Mouse (Mus musculus) neural tube, embryonic 13.5 days (tissue): Measurements from ENCODE around the gene Prl. TPM values are rescaled to one million over a fixed set of nuclear protein-coding genes. Genes with fewer than 3 reads are reported as not detected.
"Not testable (repeated sequence)": the region's sequence is repeated elsewhere in the genome, so short reads cannot be mapped to it uniquely, and the experiment has no call there.

Experiments used
- ATAC-seq: fragments of 200-750 bp; cut with Nextera tagmentation; 2 replicates; pipeline ENCODE4 v1.8.0; 2017; ENCODE audit warnings: low read depth, mild to moderate bottlenecking, moderate TSS enrichment, moderate library complexity
- H3K27ac ChIP-seq: fragments of 300-500 bp; sonication (generic); replicated peaks from 2 replicates; pipeline ENCODE4 v1.5.1; 2015; ENCODE audit warnings: moderate library complexity, mild to moderate bottlenecking, inconsistent platforms
- H3K27me3 ChIP-seq: fragments of 300-500 bp; sonication (generic); 2 replicates; pipeline ENCODE4 v1.6.1; 2015; ENCODE audit warnings: mild to moderate bottlenecking, inconsistent platforms
- H3K36me3 ChIP-seq: fragments of 300-500 bp; sonication (generic); 2 replicates; pipeline ENCODE4 v1.6.1; 2015; ENCODE audit warnings: mild to moderate bottlenecking, inconsistent platforms
- H3K4me1 ChIP-seq: fragments of 300-500 bp; sonication (generic); replicated peaks from 2 replicates; pipeline ENCODE4 v1.6.1; 2015; ENCODE audit warnings: inconsistent platforms
- H3K4me2 ChIP-seq: fragments of 300-500 bp; sonication (generic); 2 replicates; pipeline ENCODE4 v1.6.1; 2015; ENCODE audit warnings: inconsistent platforms, mild to moderate bottlenecking, moderate library complexity
- H3K4me3 ChIP-seq: fragments of 300-500 bp; sonication (generic); 2 replicates; pipeline ENCODE4 v1.5.1; 2015; ENCODE audit warnings: mild to moderate bottlenecking, inconsistent platforms
- H3K9ac ChIP-seq: fragments of 300-500 bp; sonication (generic); 2 replicates; pipeline ENCODE4 v1.6.1; 2015; ENCODE audit warnings: moderate library complexity, mild to moderate bottlenecking, inconsistent platforms
- H3K9me3 ChIP-seq: fragments of 300-500 bp; sonication (generic); 2 replicates; pipeline ENCODE4 v1.6.1; 2016; ENCODE audit warnings: inconsistent platforms
- WGBS: fragments of 180-500 bp; shearing (Covaris S2); methylation state at CpG from one replicate; pipeline ENCODE4 v1.1.7; 2015; 5-methylcytosine and 5-hydroxymethylcytosine counted together
- polyA plus RNA-seq: library from polyadenylated mRNA; unstranded; fragments of >200 nt; fragmentation: Nextera tagmentation; extraction: Ambion mirVana; gene quantifications from 2 replicates; pipeline ENCODE4 v1.2.1, GENCODE M21; 2015

Prl gene
- 0.22 TPM in 1 of 2 replicates, not detected in the other for polyA plus RNA-seq

DNA sequence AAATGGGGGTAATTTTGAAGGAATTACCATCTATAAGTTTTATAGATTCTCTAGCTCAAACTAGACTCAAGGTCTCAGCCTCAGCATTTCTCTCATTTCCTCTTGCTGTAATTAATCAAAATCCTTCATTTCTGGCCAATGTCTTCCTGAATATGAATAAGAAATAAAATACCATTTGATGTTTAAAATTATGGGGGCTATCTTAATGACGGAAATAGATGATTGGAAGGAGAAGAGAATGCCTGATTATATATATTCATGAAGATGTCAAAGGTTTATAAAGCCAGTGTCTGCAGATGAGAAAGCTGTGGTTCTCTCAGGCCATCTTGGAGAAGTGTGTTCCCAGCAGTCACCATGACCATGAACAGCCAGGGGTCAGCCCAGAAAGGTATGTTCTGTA lies at the start of gene Prl:
Gene Prl (plus strand): TSS at position 301 of the 400 bp plus-strand sequence.
- no peak within 1 kb of the TSS for H3K27ac ChIP-seq
- no peak within 1 kb of the TSS for H3K9ac ChIP-seq
- H3K9me3 ChIP-seq: no peaks in the 10 kb centered on the region
- no peaks in the 10 kb centered on the region for H3K4me1 ChIP-seq
- H3K27me3 ChIP-seq: no peaks in the 10 kb centered on the region
- H3K4me2 ChIP-seq: no peak within 1 kb of the TSS
- H3K36me3 ChIP-seq: no peaks in the 10 kb centered on the region
- ATAC-seq: no peak
- WGBS: 96% methylated on average over 1 of the region's 1 CpGs
- no peak within 1 kb of the TSS for H3K4me3 ChIP-seq

DNA sequence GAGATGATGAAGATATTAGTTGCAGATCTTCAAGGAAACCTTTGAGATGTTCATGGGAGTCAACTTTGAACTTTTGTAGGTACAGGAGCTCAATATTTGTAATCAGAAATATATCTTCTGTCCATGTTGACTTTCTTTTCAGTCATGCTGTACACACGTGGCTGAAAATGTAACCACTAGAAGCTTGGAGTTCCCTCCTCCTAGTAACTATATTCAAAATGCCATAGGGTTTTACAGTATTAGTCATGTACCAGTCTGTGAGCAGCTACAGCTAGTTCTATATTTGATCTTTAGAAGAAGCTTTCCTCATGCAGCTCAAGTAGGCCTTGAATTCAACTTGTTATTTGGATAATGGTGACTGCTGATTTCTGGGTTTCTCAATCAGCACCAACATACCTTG lies 30.8 kb upstream of the Prl start:
- H3K27ac ChIP-seq: no peak overlapping the region
- H3K4me3 ChIP-seq: no peak overlapping the region
- ATAC-seq: no peak
- H3K36me3 ChIP-seq: no peaks in the 10 kb centered on the region
- H3K9me3 ChIP-seq: no peaks in the 10 kb centered on the region
- H3K4me1 ChIP-seq: peaks cover 6% of the 10 kb centered on the region; the same call in 1 of the 2 replicates
- H3K4me2 ChIP-seq: no peak overlapping the region
- H3K27me3 ChIP-seq: no peaks in the 10 kb centered on the region
- 90% methylated on average over 1 of the region's 1 CpGs for WGBS
- no peak overlapping the region for H3K9ac ChIP-seq

DNA sequence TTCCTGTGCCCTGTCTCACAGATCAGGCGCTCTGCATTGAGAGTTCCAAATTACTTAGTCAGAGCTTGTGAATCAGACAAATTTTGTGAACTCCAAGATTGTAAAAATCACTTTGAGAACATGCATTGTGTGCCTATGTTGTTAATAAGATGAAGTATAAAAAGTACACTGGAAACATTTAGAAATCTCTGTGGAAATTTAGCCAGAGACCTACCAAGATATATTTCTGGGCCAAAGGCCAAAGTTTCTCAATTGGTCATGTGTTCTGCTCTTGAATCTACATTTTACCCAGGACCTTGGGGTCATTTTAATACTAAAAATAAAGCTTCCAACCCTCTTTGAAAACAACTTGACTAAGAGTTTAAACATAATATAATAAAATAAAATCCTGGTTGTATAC lies 30.0 kb upstream of the Prl start:
- no peaks in the 10 kb centered on the region for H3K9me3 ChIP-seq
- no peaks in the 10 kb centered on the region for H3K27me3 ChIP-seq
- no peak overlapping the region for H3K4me3 ChIP-seq
- no peak overlapping the region for H3K27ac ChIP-seq
- no peak overlapping the region for H3K9ac ChIP-seq
- H3K4me1 ChIP-seq: peaks cover 7% of the 10 kb centered on the region; the same call in 1 of the 2 replicates
- no peak overlapping the region for H3K4me2 ChIP-seq
- ATAC-seq: no peak
- H3K36me3 ChIP-seq: no peaks in the 10 kb centered on the region
- WGBS: 96% methylated on average over 1 of the region's 1 CpGs

DNA sequence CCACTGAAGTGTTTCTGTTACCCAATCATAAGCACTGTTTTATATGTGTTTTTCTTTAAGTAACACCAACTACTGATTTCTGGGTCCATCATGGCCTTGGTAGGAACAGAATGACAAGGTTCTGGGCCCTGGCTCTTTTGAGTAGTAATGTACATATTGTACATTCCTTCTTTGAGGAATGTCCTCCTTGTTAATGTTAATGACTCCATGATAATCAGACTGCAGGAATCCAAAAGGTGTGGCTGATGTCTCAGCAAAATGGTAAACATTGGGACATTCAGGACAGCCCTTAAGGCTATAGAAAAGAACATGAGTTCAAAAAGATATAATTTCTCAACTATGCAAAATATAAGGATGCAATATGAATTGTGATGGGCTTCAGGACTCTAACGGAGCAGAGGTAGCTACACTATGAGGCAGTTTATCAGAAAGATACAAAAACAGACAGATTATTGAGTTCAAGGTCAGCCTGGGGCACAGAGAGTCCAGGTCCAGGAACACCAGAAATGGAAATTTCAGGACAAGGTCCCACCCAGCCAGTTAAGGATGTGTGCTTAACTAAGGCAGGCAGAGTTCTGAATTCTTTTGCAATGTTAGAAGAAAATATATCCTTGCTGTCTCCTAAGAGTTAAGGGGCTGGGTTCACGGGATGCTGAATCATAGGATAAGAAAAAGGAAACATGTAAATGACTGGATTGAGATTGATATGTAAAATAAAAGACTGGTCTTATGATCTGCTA lies 28.7 kb upstream of the Prl start:
- H3K9ac ChIP-seq: no peak overlapping the region
- H3K9me3 ChIP-seq: no peaks in the 10 kb centered on the region
- H3K36me3 ChIP-seq: no peaks in the 10 kb centered on the region
- ATAC-seq: no peak
- no peak overlapping the region for H3K27ac ChIP-seq
- H3K4me2 ChIP-seq: no peak overlapping the region
- no peaks in the 10 kb centered on the region for H3K27me3 ChIP-seq
- 97% methylated on average over 2 of the region's 2 CpGs for WGBS
- peaks cover 7% of the 10 kb centered on the region; the same call in 1 of the 2 replicates for H3K4me1 ChIP-seq
- H3K4me3 ChIP-seq: no peak overlapping the region

DNA sequence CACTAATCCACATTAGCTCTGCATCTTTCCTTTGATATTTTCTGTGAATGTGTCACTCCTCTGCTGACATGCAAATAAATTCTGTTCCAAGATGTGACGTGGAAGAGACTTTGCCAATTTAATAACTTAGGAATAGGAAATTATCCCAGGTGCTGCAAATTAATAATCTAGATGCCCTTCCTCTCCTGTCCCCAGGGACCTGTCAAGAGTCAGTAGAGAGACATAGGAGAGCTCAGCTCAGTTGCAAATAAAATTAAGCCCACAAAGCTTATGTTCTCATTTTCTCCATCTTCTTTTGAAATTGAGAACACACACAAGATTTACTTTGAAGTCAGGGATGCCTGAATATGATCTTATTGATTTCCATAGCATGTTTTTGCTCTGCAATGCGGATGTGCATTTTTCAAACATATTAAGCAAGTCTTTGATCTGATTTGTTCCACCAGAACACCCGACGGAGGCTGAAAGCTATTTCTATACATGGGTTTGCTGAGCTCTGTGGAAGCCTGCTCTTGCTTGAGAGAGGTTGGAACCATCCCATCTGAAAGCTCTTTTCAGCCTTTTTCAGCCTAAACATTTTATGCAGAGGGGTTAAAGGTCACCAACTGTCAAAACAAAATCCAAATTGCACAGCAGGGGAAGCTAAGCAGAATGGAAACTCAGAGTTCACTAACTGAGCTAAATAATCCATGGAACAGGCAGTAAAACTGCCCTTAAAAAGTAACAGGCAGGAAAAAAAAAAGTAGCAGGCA lies 26.1 kb upstream of the Prl start:
- 16% methylated on average over 4 of the region's 4 CpGs for WGBS
- H3K36me3 ChIP-seq: no peaks in the 10 kb centered on the region
- H3K4me1 ChIP-seq: peaks cover 7% of the 10 kb centered on the region; the same call in 1 of the 2 replicates
- no peaks in the 10 kb centered on the region for H3K9me3 ChIP-seq
- ATAC-seq: no peak
- H3K4me2 ChIP-seq: no peak overlapping the region
- H3K4me3 ChIP-seq: no peak overlapping the region
- no peaks in the 10 kb centered on the region for H3K27me3 ChIP-seq
- 0 out of 2 replicates have a peak overlapping the region, but pooled peaks have one; percentile 13 for H3K27ac ChIP-seq
- H3K9ac ChIP-seq: no peak overlapping the region

DNA sequence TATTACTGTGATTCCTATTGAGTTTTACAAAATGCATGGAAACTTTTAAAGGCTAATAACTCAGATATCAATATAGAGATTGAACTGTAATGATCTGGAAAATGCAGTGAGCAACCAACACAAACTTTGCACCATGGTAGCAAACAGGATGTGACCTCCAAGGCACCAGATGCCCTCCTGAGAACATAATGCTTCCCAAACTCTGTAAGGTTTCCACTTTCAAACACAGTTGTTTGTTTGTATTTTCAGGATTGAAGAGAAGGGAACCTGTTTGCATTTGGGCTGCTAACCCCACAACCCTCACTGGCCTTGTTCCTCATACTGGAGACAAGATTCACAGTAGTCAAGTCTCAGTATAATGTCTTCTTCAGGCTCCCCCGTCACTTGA lies 25.5 kb upstream of the Prl start:
- no peaks in the 10 kb centered on the region for H3K36me3 ChIP-seq
- H3K9me3 ChIP-seq: no peaks in the 10 kb centered on the region
- no peak for ATAC-seq
- no peak overlapping the region for H3K4me3 ChIP-seq
- no peak overlapping the region for H3K4me2 ChIP-seq
- no peaks in the 10 kb centered on the region for H3K27me3 ChIP-seq
- WGBS: 76% methylated on average over 1 of the region's 1 CpGs
- peaks cover 7% of the 10 kb centered on the region; the same call in 1 of the 2 replicates for H3K4me1 ChIP-seq
- H3K9ac ChIP-seq: no peak overlapping the region
- H3K27ac ChIP-seq: no peak overlapping the region

DNA sequence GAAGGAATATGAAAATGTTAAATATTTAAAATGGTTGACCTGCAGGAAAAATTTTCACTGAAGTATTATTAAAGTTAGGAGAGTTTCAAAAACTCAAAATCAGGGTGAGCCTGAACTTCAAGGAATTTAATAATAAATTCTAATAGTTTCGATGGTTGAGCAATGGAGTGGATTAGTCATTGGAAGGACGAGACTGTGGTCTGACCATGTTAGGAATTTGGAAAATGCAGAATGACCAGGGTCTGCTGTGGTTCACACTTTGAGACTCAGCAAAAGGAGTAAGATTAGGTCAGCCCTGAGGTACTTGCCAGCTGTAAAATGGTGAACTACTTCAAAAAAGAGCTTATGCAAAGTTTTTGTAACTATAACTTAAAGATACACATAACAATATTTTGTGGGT lies 24.4 kb upstream of the Prl start:
- no peaks in the 10 kb centered on the region for H3K36me3 ChIP-seq
- no peak overlapping the region for H3K9ac ChIP-seq
- WGBS: 92% methylated on average over 2 of the region's 2 CpGs
- H3K4me2 ChIP-seq: no peak overlapping the region
- H3K27ac ChIP-seq: no peak overlapping the region
- no peak overlapping the region for H3K4me3 ChIP-seq
- no peaks in the 10 kb centered on the region for H3K27me3 ChIP-seq
- H3K4me1 ChIP-seq: peaks cover 7% of the 10 kb centered on the region; the same call in 1 of the 2 replicates
- ATAC-seq: no peak
- no peaks in the 10 kb centered on the region for H3K9me3 ChIP-seq

DNA sequence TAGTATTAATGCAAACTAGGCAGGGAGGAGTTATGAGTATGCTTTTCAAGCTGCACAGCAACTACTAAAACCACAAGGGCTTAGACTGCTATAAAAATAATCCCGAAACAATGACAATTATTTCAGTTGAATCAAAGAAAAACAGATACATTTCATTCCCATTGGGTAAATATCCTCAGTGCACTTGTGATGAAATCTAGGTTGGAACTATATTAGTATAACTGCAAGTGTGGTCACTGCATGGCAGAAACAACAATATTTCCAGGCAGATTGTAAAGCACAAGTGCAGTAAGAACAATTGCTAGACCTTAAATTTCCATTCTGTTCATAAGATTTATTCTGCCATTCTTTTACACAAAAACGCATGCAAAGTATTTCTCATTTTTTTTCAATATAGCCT lies 15.2 kb upstream of the Prl start:
- Histone ChIP-seq H3K9ac (no peak overlapping the region), H3K4me3 (no peak overlapping the region), H3K27ac (no peak overlapping the region), H3K36me3 (no peaks in the 10 kb centered on the region), H3K9me3 (no peaks in the 10 kb centered on the region), H3K27me3 (no peaks in the 10 kb centered on the region), H3K4me1 (no peaks in the 10 kb centered on the region), H3K4me2 (no peak overlapping the region)
- no peak for ATAC-seq
- WGBS: 82% methylated on average over 2 of the region's 2 CpGs

DNA sequence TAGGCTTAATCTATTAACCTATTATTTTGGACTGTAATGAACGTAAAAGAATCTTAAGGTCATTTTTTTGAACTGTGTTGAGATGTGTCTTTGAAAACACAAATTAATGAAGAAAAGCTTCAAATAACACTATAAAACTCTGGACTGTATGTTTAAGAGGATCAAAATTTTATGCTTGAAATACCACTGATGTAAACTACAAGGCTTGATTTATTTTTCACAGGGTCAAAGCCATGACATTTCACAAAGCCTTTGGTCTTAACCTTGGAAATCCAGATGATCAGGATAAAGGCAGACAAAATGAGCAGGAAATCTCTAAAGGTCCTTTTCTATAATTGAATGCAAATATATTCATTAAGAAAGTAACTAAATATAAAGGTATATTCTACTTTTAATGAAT lies 14.0 kb upstream of the Prl start:
- Histone ChIP-seq H3K4me2 (no peak overlapping the region), H3K4me3 (no peak overlapping the region), H3K27me3 (no peaks in the 10 kb centered on the region), H3K9ac (no peak overlapping the region), H3K9me3 (no peaks in the 10 kb centered on the region), H3K4me1 (no peaks in the 10 kb centered on the region), H3K36me3 (no peaks in the 10 kb centered on the region), H3K27ac (no peak overlapping the region)
- ATAC-seq: no peak
- 87% methylated on average over 1 of the region's 1 CpGs for WGBS

DNA sequence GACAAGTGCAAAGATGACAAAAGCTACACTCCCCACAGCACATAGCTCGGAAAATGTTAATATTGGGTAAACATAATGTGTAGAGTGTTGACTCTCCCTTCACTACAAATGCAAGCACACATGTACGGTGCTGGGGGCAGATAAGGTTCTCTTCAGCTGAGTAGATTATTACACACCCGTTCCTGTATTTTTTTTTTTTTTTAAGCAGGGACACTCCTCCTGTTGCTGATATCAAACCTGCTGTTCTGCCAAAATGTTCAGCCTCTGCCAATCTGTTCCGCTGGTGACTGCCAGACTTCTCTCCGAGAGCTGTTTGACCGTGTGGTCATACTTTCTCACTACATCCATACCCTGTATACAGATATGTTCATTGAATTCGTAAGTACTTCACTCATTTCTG lies 1.8 kb downstream of the Prl start:
- Histone ChIP-seq H3K27ac (no peak overlapping the region), H3K4me1 (no peaks in the 10 kb centered on the region), H3K27me3 (no peaks in the 10 kb centered on the region), H3K36me3 (no peaks in the 10 kb centered on the region), H3K9ac (no peak overlapping the region), H3K4me2 (no peak overlapping the region), H3K4me3 (no peak overlapping the region), H3K9me3 (no peaks in the 10 kb centered on the region)
- no peak for ATAC-seq
- 89% methylated on average over 7 of the region's 7 CpGs for WGBS

DNA sequence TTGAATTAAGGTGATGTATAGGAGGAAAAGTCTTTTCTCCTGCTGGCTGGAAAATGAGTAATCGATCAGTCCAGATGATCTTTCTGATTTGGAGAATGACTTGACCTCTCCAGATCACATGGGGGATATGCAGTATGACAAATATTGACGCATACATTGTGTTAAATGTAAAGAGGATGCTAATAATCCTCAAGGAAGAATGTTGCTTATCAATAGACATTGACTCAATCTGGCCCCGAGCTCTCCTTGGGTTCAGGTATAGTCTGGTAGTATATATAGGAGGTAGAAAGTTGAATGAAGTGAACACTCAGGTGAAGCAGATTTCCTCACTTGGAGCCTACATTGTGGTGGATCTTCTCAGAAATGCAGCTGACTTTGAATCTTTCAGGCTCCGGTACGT lies 36.5 kb downstream of the Prl start, which contains the start of gene Prl3d1:
Gene Prl3d1 (plus strand): TSS at position 301 of the 400 bp plus-strand sequence.
- ATAC-seq: not testable (repeated sequence)
- 93% methylated on average over 5 of the region's 5 CpGs for WGBS

More for the DNA sequence above, 36.5 kb downstream of the Prl start, which contains the start of gene Prl3d1:
- H3K4me1 ChIP-seq, H3K4me3 ChIP-seq, H3K9me3 ChIP-seq, H3K9ac ChIP-seq, H3K27ac ChIP-seq, H3K27me3 ChIP-seq, H3K36me3 ChIP-seq, H3K4me2 ChIP-seq: not testable (repeated sequence)
